Mouse (Mus musculus): ENCODE measurements at regions not wholly inside any gene's neighbourhood (a gene's known extent, or its start where the extent isn't known, plus 50 kb on each side); places are given as distances from the start of the nearest gene placed in this dataset.

GRCm38 (mm10) chr1:45663882-45664520 lies 131.0 kb upstream of the Wdr75 start:
- Histone ChIP-seq H3K4me1 (no peaks in the 10 kb centered on the region), H3K9me3 (replicated peaks) (no peaks in the 10 kb centered on the region), H3K27me3 (ENCODE audit: low read depth, poor library complexity, severe bottlenecking) (no peaks in the 10 kb centered on the region), H3K4me3 (no peak overlapping the region), H3K27ac (replicated peaks) (no peak overlapping the region), H3K36me3 (no peaks in the 10 kb centered on the region)
- no peak for DNase-seq (ENCODE audit: low spot score)
- 82% methylated on average over 3 of the region's 3 CpGs for WGBS

- no peaks in the 10 kb centered on the region for H3K27me3 ChIP-seq (ENCODE audit: low read depth, poor library complexity, severe bottlenecking)
- no peak overlapping the region for H3K4me3 ChIP-seq
- H3K4me1 ChIP-seq, result no peaks in the 10 kb centered on the region
- no peak overlapping the region for H3K27ac ChIP-seq (replicated peaks)
- no peaks in the 10 kb centered on the region for H3K9me3 ChIP-seq (replicated peaks)
- peak; percentile 28 for DNase-seq (ENCODE audit: low spot score)
- H3K36me3 ChIP-seq, result no peaks in the 10 kb centered on the region
- WGBS, result 60% methylated on average over 5 of the region's 5 CpGs
Observed at GRCm38 (mm10) chr1:45672443-45673156, 122.4 kb upstream of the Wdr75 start.

DNA sequence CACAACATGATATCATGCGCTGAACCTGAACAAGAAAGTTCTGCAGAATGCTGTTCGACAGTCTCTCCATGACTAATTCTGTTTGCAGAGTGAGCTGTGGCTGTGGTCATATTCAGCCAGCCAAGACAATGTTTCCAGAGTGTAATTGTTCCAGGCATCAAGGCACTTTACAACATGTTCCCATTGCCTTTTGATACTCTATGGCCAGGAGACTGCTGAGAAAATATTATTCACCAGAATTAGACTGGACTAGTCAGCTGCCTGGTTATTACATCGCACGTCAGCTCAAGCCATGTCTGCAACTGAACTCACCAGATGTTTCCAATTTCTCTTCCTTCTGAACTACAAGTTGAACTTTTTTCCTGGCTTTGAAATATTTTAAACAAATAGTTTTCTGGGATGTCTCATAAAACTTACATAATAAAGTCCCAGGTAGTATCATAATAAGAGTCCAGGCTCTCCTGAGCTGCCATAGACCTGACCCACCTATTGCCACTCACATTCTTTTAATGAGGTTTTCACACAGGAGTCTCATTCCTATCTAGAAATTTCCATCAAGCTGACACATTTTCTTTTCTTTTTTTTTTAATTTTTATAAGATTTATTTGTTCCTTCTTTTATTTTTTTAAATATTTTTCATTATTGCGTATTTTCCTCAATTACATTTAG lies 119.1 kb upstream of the Wdr75 start:
- no peaks in the 10 kb centered on the region for H3K9me3 ChIP-seq (replicated peaks)
- no peak for DNase-seq (ENCODE audit: low spot score)
- H3K27me3 ChIP-seq (ENCODE audit: low read depth, poor library complexity, severe bottlenecking), result no peaks in the 10 kb centered on the region
- H3K36me3 ChIP-seq, result no peaks in the 10 kb centered on the region
- H3K4me1 ChIP-seq, result no peaks in the 10 kb centered on the region
- no peak overlapping the region for H3K4me3 ChIP-seq
- no peak overlapping the region for H3K27ac ChIP-seq (replicated peaks)
- 85% methylated on average over 5 of the region's 5 CpGs for WGBS

DNA sequence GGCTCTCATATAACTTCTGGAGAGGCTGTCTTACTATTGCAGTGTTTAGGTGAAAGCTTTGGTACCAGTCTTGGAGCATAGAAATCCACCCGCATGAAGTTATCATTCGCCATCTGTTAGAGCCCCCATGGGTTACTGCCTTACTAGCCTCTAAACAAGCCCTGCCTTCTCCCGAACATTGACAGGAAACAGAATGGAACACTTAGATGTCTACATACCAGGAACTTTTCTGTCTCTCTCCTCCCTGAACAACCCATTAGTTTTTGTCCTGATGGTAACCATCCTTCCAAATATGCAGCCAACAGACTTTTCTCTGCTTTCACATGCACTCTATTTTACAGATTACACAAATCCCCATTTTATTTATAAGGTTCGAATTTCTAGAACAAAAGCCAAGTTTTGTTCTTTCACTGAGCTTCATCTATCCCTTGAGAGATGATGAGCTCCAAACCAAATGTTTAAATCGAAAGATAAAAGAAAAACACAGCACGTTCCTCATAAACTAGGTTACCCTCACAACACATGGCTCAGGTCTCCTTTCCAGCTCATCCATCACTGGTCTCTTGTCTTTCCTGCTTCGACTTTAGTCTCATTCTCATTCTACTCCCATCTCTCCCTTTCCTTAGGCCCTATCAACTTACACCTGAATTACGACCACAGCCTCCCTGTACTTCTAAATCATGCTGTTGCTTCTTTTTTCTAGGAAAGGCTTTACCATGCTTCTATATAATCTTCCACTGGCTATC lies 114.8 kb upstream of the Wdr75 start:
- no peak for DNase-seq (ENCODE audit: low spot score)
- no peaks in the 10 kb centered on the region for H3K27me3 ChIP-seq (ENCODE audit: low read depth, poor library complexity, severe bottlenecking)
- H3K36me3 ChIP-seq, result no peaks in the 10 kb centered on the region
- WGBS, result 89% methylated on average over 8 of the region's 8 CpGs
- H3K9me3 ChIP-seq (replicated peaks), result no peaks in the 10 kb centered on the region
- no peak overlapping the region for H3K27ac ChIP-seq (replicated peaks)
- no peak overlapping the region for H3K4me3 ChIP-seq
- H3K4me1 ChIP-seq, result no peaks in the 10 kb centered on the region

- DNase-seq (ENCODE audit: low spot score), result no peak
- H3K4me1 ChIP-seq, result no peaks in the 10 kb centered on the region
- H3K27me3 ChIP-seq (ENCODE audit: low read depth, poor library complexity, severe bottlenecking), result no peaks in the 10 kb centered on the region
- H3K4me3 ChIP-seq, result no peak overlapping the region
- no peaks in the 10 kb centered on the region for H3K36me3 ChIP-seq
- no peaks in the 10 kb centered on the region for H3K9me3 ChIP-seq (replicated peaks)
- WGBS, result 83% methylated on average over 1 of the region's 1 CpGs
- H3K27ac ChIP-seq (replicated peaks), result no peak overlapping the region
Observed at GRCm38 (mm10) chr1:45700893-45701292, 94.1 kb upstream of the Wdr75 start.

DNA sequence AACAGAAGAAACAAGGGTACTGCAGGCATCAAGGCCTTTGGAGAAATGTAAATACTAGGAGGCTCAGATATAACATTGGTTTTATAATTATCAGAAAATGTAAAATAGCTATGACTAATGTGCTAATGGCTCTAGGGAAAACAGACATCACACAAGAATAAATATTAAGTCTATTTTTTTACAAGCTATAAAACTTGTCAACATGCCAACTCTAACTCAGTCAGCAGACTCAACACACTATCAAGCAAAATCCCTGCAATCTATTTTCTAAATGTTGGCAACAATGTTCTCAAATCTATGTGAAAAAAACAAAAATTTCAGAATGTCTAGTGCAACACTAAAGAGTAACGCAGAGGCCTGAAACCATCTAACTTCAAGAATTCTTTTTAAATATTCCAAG lies 93.5 kb upstream of the Wdr75 start:
- no peak for DNase-seq (ENCODE audit: low spot score)
- 94% methylated on average over 1 of the region's 1 CpGs for WGBS
- no peaks in the 10 kb centered on the region for H3K4me1 ChIP-seq
- no peaks in the 10 kb centered on the region for H3K36me3 ChIP-seq
- no peaks in the 10 kb centered on the region for H3K27me3 ChIP-seq (ENCODE audit: low read depth, poor library complexity, severe bottlenecking)
- H3K4me3 ChIP-seq, result no peak overlapping the region
- H3K9me3 ChIP-seq (replicated peaks), result no peaks in the 10 kb centered on the region
- no peak overlapping the region for H3K27ac ChIP-seq (replicated peaks)

- H3K4me3 ChIP-seq, result no peak overlapping the region
- no peak for DNase-seq (ENCODE audit: low spot score)
- H3K4me1 ChIP-seq, result no peaks in the 10 kb centered on the region
- no peaks in the 10 kb centered on the region for H3K36me3 ChIP-seq
- no peaks in the 10 kb centered on the region for H3K27me3 ChIP-seq (ENCODE audit: low read depth, poor library complexity, severe bottlenecking)
- no peaks in the 10 kb centered on the region for H3K9me3 ChIP-seq (replicated peaks)
- H3K27ac ChIP-seq (replicated peaks), result no peak overlapping the region
- WGBS, result 96% methylated on average over 2 of the region's 2 CpGs
Observed at GRCm38 (mm10) chr1:45723369-45723768, 71.6 kb upstream of the Wdr75 start.

GRCm38 (mm10) chr1:45732958-45733357 lies 62.0 kb upstream of the Wdr75 start:
- no peak overlapping the region for H3K4me3 ChIP-seq
- H3K9me3 ChIP-seq (replicated peaks), result 0 out of 2 replicates have a peak, but pooled peaks cover 3% of the 10 kb centered on the region
- no peak overlapping the region for H3K27ac ChIP-seq (replicated peaks)
- H3K36me3 ChIP-seq, result no peaks in the 10 kb centered on the region
- H3K27me3 ChIP-seq (ENCODE audit: low read depth, poor library complexity, severe bottlenecking), result no peaks in the 10 kb centered on the region
- DNase-seq (ENCODE audit: low spot score), result no peak
- no peaks in the 10 kb centered on the region for H3K4me1 ChIP-seq
- WGBS, result 96% methylated on average over 3 of the region's 3 CpGs

DNA sequence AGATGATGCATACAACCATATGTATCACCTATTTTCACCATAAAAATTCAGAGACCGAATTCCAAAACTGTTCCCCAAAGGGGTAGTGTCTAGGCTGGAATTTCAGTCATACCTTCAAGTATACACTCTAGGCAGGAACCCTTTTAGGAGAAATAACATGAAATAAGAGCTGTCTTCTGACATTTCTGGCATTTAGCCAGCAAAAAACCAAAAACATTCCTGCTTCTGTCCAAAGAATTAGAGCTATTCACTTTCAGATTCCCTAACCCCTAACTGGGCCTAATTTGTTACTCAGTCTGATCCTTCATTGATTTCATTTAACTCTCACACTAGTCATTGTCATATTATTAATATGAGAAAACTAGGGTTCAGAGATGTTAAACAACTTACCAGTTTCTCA lies 49.8 kb upstream of the Wdr75 start:
- H3K27me3 ChIP-seq (ENCODE audit: low read depth, poor library complexity, severe bottlenecking), result no peaks in the 10 kb centered on the region
- H3K27ac ChIP-seq (replicated peaks), result no peak overlapping the region
- H3K4me3 ChIP-seq, result no peak overlapping the region
- H3K4me1 ChIP-seq, result no peaks in the 10 kb centered on the region
- H3K9me3 ChIP-seq (replicated peaks), result peaks cover 20% of the 10 kb centered on the region
- 87% methylated on average over 1 of the region's 1 CpGs for WGBS
- no peak for DNase-seq (ENCODE audit: low spot score)
- no peaks in the 10 kb centered on the region for H3K36me3 ChIP-seq

Data from midbrain, embryonic 10.5 days (tissue).